Mouse (Mus musculus) intestine, embryonic 16.5 days (tissue): ENCODE measurements around the gene Megf11. TPM values are rescaled to one million over a fixed set of nuclear protein-coding genes. Genes with fewer than 3 reads are reported as not detected.

ENCODE experiments used
- ATAC-seq: fragments of 200-750 bp; cut with Nextera tagmentation; 2 replicates; pipeline ENCODE4 v1.8.0; 2017; ENCODE audit warnings: moderate TSS enrichment, moderate library complexity
- H3K27ac ChIP-seq: fragments of 300-500 bp; sonication (generic); 2 replicates; pipeline ENCODE4 v1.5.1; 2014; ENCODE audit warnings: mild to moderate bottlenecking, low read length
- H3K27me3 ChIP-seq: fragments of 300-500 bp; sonication (generic); replicated peaks from 2 replicates; pipeline ENCODE4 v1.6.1; 2014; ENCODE audit warnings: low read length, control low read depth, mixed read lengths; ENCODE audit not compliant: control insufficient read depth, insufficient read depth
- H3K36me3 ChIP-seq: fragments of 300-500 bp; sonication (generic); 2 replicates; pipeline ENCODE4 v1.6.1; 2014; ENCODE audit warnings: low read length, control low read depth; ENCODE audit not compliant: control insufficient read depth, insufficient read depth
- H3K4me1 ChIP-seq: fragments of 300-500 bp; sonication (generic); 2 replicates; pipeline ENCODE4 v1.6.1; 2014; ENCODE audit warnings: low read length, control low read depth, mixed read lengths; ENCODE audit not compliant: control insufficient read depth, insufficient read depth
- H3K4me2 ChIP-seq: fragments of 300-500 bp; sonication (generic); 2 replicates; pipeline ENCODE4 v1.6.1; 2014; ENCODE audit warnings: low read depth, low read length, control low read depth
- H3K4me3 ChIP-seq: fragments of 300-500 bp; sonication (generic); 2 replicates; pipeline ENCODE4 v1.5.1; 2014; ENCODE audit warnings: mild to moderate bottlenecking, low read length
- H3K9ac ChIP-seq: fragments of 300-500 bp; sonication (generic); 2 replicates; pipeline ENCODE4 v1.6.1; 2014; ENCODE audit warnings: low read depth, low read length
- H3K9me3 ChIP-seq: fragments of 300-500 bp; sonication (generic); 2 replicates; pipeline ENCODE4 v1.6.1; 2016; ENCODE audit warnings: low read length, control low read depth; ENCODE audit not compliant: control insufficient read depth
- WGBS: fragments of 180-500 bp; shearing (Covaris S2); extraction: QIAGEN DNeasy Blood & Tissue Kit; methylation state at CpG from one replicate; pipeline ENCODE4 v1.1.7; 2014; 5-methylcytosine and 5-hydroxymethylcytosine counted together
- polyA plus RNA-seq: library from polyadenylated mRNA; unstranded; fragments of >200 nt; fragmentation: Nextera tagmentation; extraction: Ambion mirVana; gene quantifications from 2 replicates; pipeline ENCODE4 v1.2.1, GENCODE M21; 2015

Gene Megf11
- polyA plus RNA-seq, 1 experiment from 2014 or later = 0.76 TPM

GRCm38 (mm10) chr9:64452769-64453168 lies 67.3 kb downstream of the Megf11 start:
- no peak overlapping the region for H3K4me3 ChIP-seq
- H3K9me3 ChIP-seq = no peaks in the 10 kb centered on the region
- no peak overlapping the region for H3K4me2 ChIP-seq
- WGBS = 53% methylated on average over 5 of the region's 5 CpGs
- H3K36me3 ChIP-seq = no peaks in the 10 kb centered on the region
- H3K4me1 ChIP-seq = peaks cover 3% of the 10 kb centered on the region; the same call in 1 of the 2 replicates
- peak; percentile 75 for ATAC-seq
- H3K9ac ChIP-seq = no peak overlapping the region
- H3K27ac ChIP-seq = no peak overlapping the region
- 0 out of 2 replicates have a peak, but pooled peaks cover 3% of the 10 kb centered on the region for H3K27me3 ChIP-seq

GRCm38 (mm10) chr9:64454196-64454595 lies 68.8 kb downstream of the Megf11 start:
- H3K27me3 ChIP-seq = 0 out of 2 replicates have a peak, but pooled peaks cover 3% of the 10 kb centered on the region
- no peaks in the 10 kb centered on the region for H3K4me1 ChIP-seq
- H3K9ac ChIP-seq = no peak overlapping the region
- WGBS = 78% methylated on average over 4 of the region's 4 CpGs
- no peak overlapping the region for H3K4me3 ChIP-seq
- no peak overlapping the region for H3K27ac ChIP-seq
- H3K4me2 ChIP-seq = no peak overlapping the region
- no peak for ATAC-seq
- H3K9me3 ChIP-seq = no peaks in the 10 kb centered on the region
- H3K36me3 ChIP-seq = no peaks in the 10 kb centered on the region

GRCm38 (mm10) chr9:64455910-64456309 lies 70.5 kb downstream of the Megf11 start:
- no peak overlapping the region for H3K27ac ChIP-seq
- H3K36me3 ChIP-seq = no peaks in the 10 kb centered on the region
- no peaks in the 10 kb centered on the region for H3K9me3 ChIP-seq
- WGBS = 12% methylated on average over 9 of the region's 9 CpGs
- H3K9ac ChIP-seq = no peak overlapping the region
- H3K4me3 ChIP-seq = no peak overlapping the region
- H3K4me1 ChIP-seq = no peaks in the 10 kb centered on the region
- no peak overlapping the region for H3K4me2 ChIP-seq
- ATAC-seq = no peak
- 0 out of 2 replicates have a peak, but pooled peaks cover 3% of the 10 kb centered on the region for H3K27me3 ChIP-seq

- no peak overlapping the region for H3K4me3 ChIP-seq
- H3K9ac ChIP-seq = no peak overlapping the region
- no peaks in the 10 kb centered on the region for H3K4me1 ChIP-seq
- no peak overlapping the region for H3K27ac ChIP-seq
- ATAC-seq = no peak
- H3K27me3 ChIP-seq = 0 out of 2 replicates have a peak, but pooled peaks cover 3% of the 10 kb centered on the region
- H3K9me3 ChIP-seq = no peaks in the 10 kb centered on the region
- H3K4me2 ChIP-seq = no peak overlapping the region
- H3K36me3 ChIP-seq = no peaks in the 10 kb centered on the region
- 53% methylated on average over 7 of the region's 7 CpGs for WGBS
Observed at GRCm38 (mm10) chr9:64457596-64457995, 72.2 kb downstream of the Megf11 start.

GRCm38 (mm10) chr9:64461568-64462308 lies 76.3 kb downstream of the Megf11 start:
- ATAC-seq = no peak
- Histone ChIP-seq H3K4me2 (no peak overlapping the region), H3K27ac (no peak overlapping the region), H3K9ac (no peak overlapping the region), H3K4me3 (no peak overlapping the region), H3K9me3 (no peaks in the 10 kb centered on the region), H3K27me3 (no peaks in the 10 kb centered on the region), H3K36me3 (no peaks in the 10 kb centered on the region), H3K4me1 (no peaks in the 10 kb centered on the region)
- WGBS = 67% methylated on average over 16 of the region's 16 CpGs

GRCm38 (mm10) chr9:64462870-64463269 lies 77.4 kb downstream of the Megf11 start:
- Histone ChIP-seq H3K9me3 (no peaks in the 10 kb centered on the region), H3K9ac (no peak overlapping the region), H3K36me3 (no peaks in the 10 kb centered on the region), H3K4me1 (no peaks in the 10 kb centered on the region), H3K27ac (no peak overlapping the region), H3K4me3 (no peak overlapping the region), H3K27me3 (no peaks in the 10 kb centered on the region), H3K4me2 (no peak overlapping the region)
- ATAC-seq = no peak

GRCm38 (mm10) chr9:64466090-64466489 lies 80.7 kb downstream of the Megf11 start:
- WGBS = 51% methylated on average over 8 of the region's 8 CpGs
- Histone ChIP-seq H3K4me2 (no peak overlapping the region), H3K27ac (no peak overlapping the region), H3K4me3 (no peak overlapping the region), H3K36me3 (no peaks in the 10 kb centered on the region), H3K4me1 (no peaks in the 10 kb centered on the region), H3K9ac (no peak overlapping the region), H3K9me3 (no peaks in the 10 kb centered on the region), H3K27me3 (no peaks in the 10 kb centered on the region)
- peak; percentile 72 for ATAC-seq

GRCm38 (mm10) chr9:64466564-64466963 lies 81.1 kb downstream of the Megf11 start:
- Histone ChIP-seq H3K27me3 (no peaks in the 10 kb centered on the region), H3K9ac (no peak overlapping the region), H3K9me3 (no peaks in the 10 kb centered on the region), H3K4me1 (no peaks in the 10 kb centered on the region), H3K4me3 (no peak overlapping the region), H3K4me2 (no peak overlapping the region), H3K27ac (no peak overlapping the region), H3K36me3 (no peaks in the 10 kb centered on the region)
- ATAC-seq = no peak
- WGBS = 43% methylated on average over 4 of the region's 4 CpGs

GRCm38 (mm10) chr9:64470806-64471205 lies 85.4 kb downstream of the Megf11 start:
- Histone ChIP-seq H3K4me2 (no peak overlapping the region), H3K4me1 (no peaks in the 10 kb centered on the region), H3K9me3 (no peaks in the 10 kb centered on the region), H3K4me3 (no peak overlapping the region), H3K9ac (no peak overlapping the region), H3K27me3 (no peaks in the 10 kb centered on the region), H3K36me3 (no peaks in the 10 kb centered on the region), H3K27ac (no peak overlapping the region)
- ATAC-seq = no peak
- 84% methylated on average over 1 of the region's 1 CpGs for WGBS

- Histone ChIP-seq H3K27me3 (no peaks in the 10 kb centered on the region), H3K36me3 (no peaks in the 10 kb centered on the region), H3K4me3 (no peak overlapping the region), H3K9me3 (no peaks in the 10 kb centered on the region), H3K9ac (no peak overlapping the region), H3K4me1 (no peaks in the 10 kb centered on the region), H3K27ac (no peak overlapping the region), H3K4me2 (no peak overlapping the region)
- ATAC-seq = no peak
- 80% methylated on average over 3 of the region's 3 CpGs for WGBS
Observed at GRCm38 (mm10) chr9:64471336-64471735, 85.9 kb downstream of the Megf11 start.
